Mouse (Mus musculus): ENCODE measurements around the gene Mak. TPM values are rescaled to one million over a fixed set of nuclear protein-coding genes. Genes with fewer than 3 reads are reported as not detected.
"Not testable (repeated sequence)": the region's sequence is repeated elsewhere in the genome, so short reads cannot be mapped to it uniquely, and the experiment has no call there.

Gene Mak
- polyA plus RNA-seq, 1 experiment from 2014 or later, result 0.46 TPM

- Histone ChIP-seq H3K27ac (replicated peaks) (no peak overlapping the region), H3K4me2 (replicated peaks) (no peak overlapping the region), H3K36me3 (peaks cover 90% of the 10 kb centered on the region), H3K27me3 (no peaks in the 10 kb centered on the region), H3K9ac (replicated peaks) (no peak overlapping the region), H3K4me3 (no peak overlapping the region), H3K4me1 (no peaks in the 10 kb centered on the region), H3K9me3 (no peaks in the 10 kb centered on the region)
- no peak for ATAC-seq (ENCODE audit: low FRiP score, low read depth)
- WGBS, result 86% methylated on average over 8 of the region's 8 CpGs
Measured at GRCm38 (mm10) chr13:41008946-41009345, 70.6 kb downstream of the Mak start.

GRCm38 (mm10) chr13:41008271-41008670 is 71.2 kb downstream of the Mak start:
- 96% methylated on average over 10 of the region's 10 CpGs for WGBS
- no peak overlapping the region for H3K27ac ChIP-seq (replicated peaks)
- H3K4me3 ChIP-seq, result no peak overlapping the region
- no peak for ATAC-seq (ENCODE audit: low FRiP score, low read depth)
- no peak overlapping the region for H3K4me2 ChIP-seq (replicated peaks)
- no peaks in the 10 kb centered on the region for H3K4me1 ChIP-seq
- no peaks in the 10 kb centered on the region for H3K9me3 ChIP-seq
- peaks cover 86% of the 10 kb centered on the region for H3K36me3 ChIP-seq
- no peaks in the 10 kb centered on the region for H3K27me3 ChIP-seq
- H3K9ac ChIP-seq (replicated peaks), result no peak overlapping the region

DNA sequence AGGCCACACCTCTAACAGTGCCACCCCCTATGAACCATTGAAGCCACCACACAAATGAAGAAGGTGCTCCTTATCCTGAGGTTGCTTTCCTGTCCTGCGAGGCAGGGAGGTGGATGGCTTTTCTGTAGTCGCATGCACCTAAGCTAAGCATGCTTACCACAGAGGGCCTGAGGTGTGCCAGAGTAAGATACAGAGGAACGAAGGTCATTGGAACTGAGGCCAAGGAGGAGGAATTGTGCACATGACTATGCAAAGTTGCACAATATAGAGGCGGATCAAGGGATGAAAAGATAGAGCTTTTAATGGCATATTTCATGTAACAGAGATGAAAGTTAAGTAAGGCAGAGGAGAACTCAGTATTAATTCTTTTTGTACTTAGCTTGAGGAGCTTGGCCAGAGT is 73.3 kb downstream of the Mak start:
- 94% methylated on average over 4 of the region's 4 CpGs for WGBS
- H3K4me1 ChIP-seq, result peaks cover 10% of the 10 kb centered on the region
- no peak overlapping the region for H3K4me3 ChIP-seq
- no peaks in the 10 kb centered on the region for H3K9me3 ChIP-seq
- H3K9ac ChIP-seq (replicated peaks), result no peak overlapping the region
- H3K27me3 ChIP-seq, result no peaks in the 10 kb centered on the region
- peaks cover 66% of the 10 kb centered on the region for H3K36me3 ChIP-seq
- H3K27ac ChIP-seq (replicated peaks), result no peak overlapping the region
- ATAC-seq (ENCODE audit: low FRiP score, low read depth), result no peak
- H3K4me2 ChIP-seq (replicated peaks), result no peak overlapping the region

DNA sequence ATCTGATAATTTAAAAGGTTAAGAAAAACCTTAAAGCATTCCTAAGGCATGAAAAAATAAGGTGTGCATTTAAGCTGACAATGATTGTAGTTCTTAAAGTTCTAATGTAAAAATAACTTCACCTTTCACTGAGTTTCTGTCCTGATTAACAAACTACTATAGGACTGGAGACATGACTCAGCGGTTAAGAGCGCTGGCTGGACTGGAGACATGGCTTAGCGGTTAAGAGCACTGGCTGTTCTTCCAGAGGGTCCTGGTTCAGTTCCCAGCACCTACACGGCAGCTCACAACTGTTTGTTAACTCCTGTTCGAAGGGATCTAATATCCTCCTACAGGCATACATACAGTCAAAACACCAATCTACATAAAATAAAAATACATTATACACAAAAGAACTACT is 77.5 kb downstream of the Mak start:
- Histone ChIP-seq H3K36me3 (peaks cover 24% of the 10 kb centered on the region), H3K27me3 (no peaks in the 10 kb centered on the region), H3K27ac (replicated peaks) (no peak overlapping the region), H3K9me3 (no peaks in the 10 kb centered on the region), H3K9ac (replicated peaks) (no peak overlapping the region; the same call in 1 of the 2 replicates), H3K4me1 (peaks cover 17% of the 10 kb centered on the region), H3K4me3 (peak overlapping the region; percentile 96), H3K4me2 (replicated peaks) (peak overlapping the region; percentile 90)
- ATAC-seq (ENCODE audit: low FRiP score, low read depth), result no peak
- 85% methylated on average over 5 of the region's 5 CpGs for WGBS

GRCm38 (mm10) chr13:41000926-41001639 is 78.4 kb downstream of the Mak start, which contains the start of gene Pak1ip1:
Gene Pak1ip1, plus strand, starts transcription at chr13:41001023.
- ATAC-seq (ENCODE audit: low FRiP score, low read depth), result peak; percentile 94
- H3K9me3 ChIP-seq, result no peaks in the 10 kb centered on the region
- WGBS, result under 1% methylated on average over 58 of the region's 58 CpGs
- H3K27ac ChIP-seq (replicated peaks), result peak within 1 kb of the TSS; percentile 94
- H3K9ac ChIP-seq (replicated peaks), result peak within 1 kb of the TSS; percentile 92
- no peaks in the 10 kb centered on the region for H3K27me3 ChIP-seq
- peak within 1 kb of the TSS; percentile 96 for H3K4me3 ChIP-seq
- peaks cover 14% of the 10 kb centered on the region for H3K36me3 ChIP-seq
- H3K4me2 ChIP-seq (replicated peaks), result peak within 1 kb of the TSS; percentile 90
- H3K4me1 ChIP-seq, result peaks cover 17% of the 10 kb centered on the region

- WGBS, result 1% methylated on average over 25 of the region's 25 CpGs
Measured at GRCm38 (mm10) chr13:41000140-41000925, 79.2 kb downstream of the Mak start.

DNA sequence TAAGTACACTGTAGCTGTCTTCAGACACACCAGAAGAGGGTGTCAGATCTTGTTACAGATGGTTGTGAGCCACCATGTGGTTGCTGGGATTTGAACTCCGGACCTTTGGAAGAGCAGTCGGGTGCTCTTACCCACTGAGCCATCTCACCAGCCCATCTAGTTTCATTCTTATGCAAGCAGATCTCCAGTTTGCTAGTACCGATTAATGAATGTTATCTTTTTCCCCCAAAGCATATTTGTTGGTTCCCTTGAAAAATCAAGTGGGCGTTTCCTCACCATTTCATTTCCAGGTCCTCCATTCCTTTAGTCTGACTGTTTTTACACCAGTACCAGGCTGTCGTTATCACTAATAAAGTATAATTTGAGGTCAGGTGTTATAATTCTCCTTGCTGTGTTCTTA is 81.0 kb downstream of the Mak start:
- H3K9ac ChIP-seq (replicated peaks); H3K4me2 ChIP-seq (replicated peaks); H3K27ac ChIP-seq (replicated peaks); H3K9me3 ChIP-seq; H3K27me3 ChIP-seq; H3K36me3 ChIP-seq; ATAC-seq (ENCODE audit: low FRiP score, low read depth); H3K4me3 ChIP-seq: not testable (repeated sequence)
- WGBS, result 93% methylated on average over 5 of the region's 5 CpGs
- peaks cover 28% of the 10 kb centered on the region for H3K4me1 ChIP-seq

More at GRCm38 (mm10) chr13:41000140-41000925, 79.2 kb downstream of the Mak start:
- peak overlapping the region; percentile 90 for H3K4me2 ChIP-seq (replicated peaks)
- peaks cover 7% of the 10 kb centered on the region for H3K36me3 ChIP-seq
- peaks cover 17% of the 10 kb centered on the region for H3K4me1 ChIP-seq
- peak overlapping the region; percentile 70 for H3K9ac ChIP-seq (replicated peaks)
- H3K4me3 ChIP-seq, result peak overlapping the region; percentile 96
- H3K9me3 ChIP-seq, result no peaks in the 10 kb centered on the region
- peak; percentile 55 for ATAC-seq (ENCODE audit: low FRiP score, low read depth)
- no peaks in the 10 kb centered on the region for H3K27me3 ChIP-seq
- H3K27ac ChIP-seq (replicated peaks), result peak overlapping the region; percentile 94

- H3K36me3 ChIP-seq, result no peaks in the 10 kb centered on the region
- no peak overlapping the region for H3K4me2 ChIP-seq (replicated peaks)
- no peaks in the 10 kb centered on the region for H3K9me3 ChIP-seq
- H3K4me1 ChIP-seq, result peaks cover 11% of the 10 kb centered on the region; the same call in 1 of the 2 replicates
- 0 out of 2 replicates have a peak overlapping the region, but pooled peaks have one; percentile 28 for H3K9ac ChIP-seq (replicated peaks)
- 16% methylated on average over 8 of the region's 8 CpGs for WGBS
- ATAC-seq (ENCODE audit: low FRiP score, low read depth), result no peak
- no peaks in the 10 kb centered on the region for H3K27me3 ChIP-seq
- H3K27ac ChIP-seq (replicated peaks), result 0 out of 2 replicates have a peak overlapping the region, but pooled peaks have one; percentile 39
- no peak overlapping the region for H3K4me3 ChIP-seq
Measured at GRCm38 (mm10) chr13:40994487-40995263, 84.8 kb downstream of the Mak start.

DNA sequence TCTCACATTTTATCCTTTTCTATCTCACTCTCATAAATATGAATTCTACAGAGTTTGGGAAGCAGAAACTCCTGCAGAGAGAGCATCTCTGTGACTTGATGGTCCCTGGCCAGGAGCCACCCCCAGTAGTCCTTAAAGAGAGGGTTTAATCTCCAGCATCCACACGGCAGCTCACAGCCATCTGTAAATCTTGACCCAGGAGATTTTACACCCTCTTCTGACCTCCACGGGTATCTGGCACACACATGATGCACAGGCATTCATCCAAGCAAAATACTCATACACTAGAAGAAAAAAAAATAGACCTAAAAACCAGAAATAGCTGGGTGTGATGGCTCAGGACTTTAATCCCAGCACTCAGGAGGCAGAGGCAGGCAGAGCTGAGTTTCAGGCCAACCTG is 91.1 kb downstream of the Mak start:
- Histone ChIP-seq H3K9me3 (no peaks in the 10 kb centered on the region), H3K4me1 (no peaks in the 10 kb centered on the region), H3K4me3 (no peak overlapping the region), H3K27ac (replicated peaks) (no peak overlapping the region), H3K27me3 (no peaks in the 10 kb centered on the region), H3K4me2 (replicated peaks) (no peak overlapping the region), H3K9ac (replicated peaks) (no peak overlapping the region), H3K36me3 (no peaks in the 10 kb centered on the region)
- no peak for ATAC-seq (ENCODE audit: low FRiP score, low read depth)
- 74% methylated on average over 2 of the region's 2 CpGs for WGBS

DNA sequence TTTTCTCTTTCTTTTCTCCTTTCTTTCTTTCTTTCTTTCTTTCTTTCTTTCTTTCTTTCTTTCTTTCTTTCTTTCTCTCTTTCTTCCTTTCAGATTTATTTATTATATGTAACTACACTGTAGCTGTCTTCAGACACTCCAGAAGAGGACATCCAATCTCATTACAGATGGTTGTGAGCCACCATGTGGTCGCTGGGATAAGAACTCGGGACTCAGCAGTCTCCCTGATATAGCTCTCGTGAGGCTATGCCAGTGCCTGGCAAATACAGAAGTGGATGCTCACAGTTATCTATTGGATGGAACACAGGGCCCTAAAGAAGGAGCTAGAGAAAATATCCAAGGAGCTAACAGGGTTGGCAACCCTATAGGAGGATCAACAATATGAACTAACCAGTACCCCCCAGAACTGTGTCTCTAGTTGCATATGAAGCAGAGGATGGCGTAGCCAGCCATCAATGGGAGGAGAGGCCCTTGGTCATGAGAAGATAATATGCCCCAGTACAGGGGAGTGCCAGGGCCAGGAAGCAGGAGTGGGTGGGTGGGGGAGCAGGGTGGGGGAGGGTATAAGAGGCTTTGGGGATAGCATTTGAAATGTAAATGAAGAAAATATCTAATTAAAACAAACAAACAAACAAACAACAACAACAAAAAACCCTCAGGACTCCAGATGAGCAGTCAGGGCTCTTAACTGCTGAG is 91.8 kb downstream of the Mak start:
- not testable (repeated sequence) for H3K9me3 ChIP-seq; H3K27ac ChIP-seq (replicated peaks); H3K27me3 ChIP-seq; ATAC-seq (ENCODE audit: low FRiP score, low read depth); H3K36me3 ChIP-seq; H3K4me2 ChIP-seq (replicated peaks); H3K4me1 ChIP-seq; H3K9ac ChIP-seq (replicated peaks); H3K4me3 ChIP-seq
- WGBS, result 72% methylated on average over 4 of the region's 4 CpGs

- Histone ChIP-seq H3K27ac (replicated peaks) (no peak overlapping the region), H3K36me3 (no peaks in the 10 kb centered on the region), H3K27me3 (no peaks in the 10 kb centered on the region), H3K4me3 (no peak overlapping the region), H3K9me3 (no peaks in the 10 kb centered on the region), H3K4me2 (replicated peaks) (no peak overlapping the region), H3K9ac (replicated peaks) (no peak overlapping the region), H3K4me1 (no peaks in the 10 kb centered on the region)
- no peak for ATAC-seq (ENCODE audit: low FRiP score, low read depth)
- WGBS, result 93% methylated on average over 5 of the region's 5 CpGs
Measured at GRCm38 (mm10) chr13:40986081-40986480, 93.4 kb downstream of the Mak start.
